Mouse (Mus musculus): ENCODE results near the gene Vti1a. TPM values are rescaled to one million over a fixed set of nuclear protein-coding genes. Genes with fewer than 3 reads are reported as not detected.
A peak's percentile ranks its signal among the peaks of the same experiment; 100 is the strongest.

Gene Vti1a
- polyA plus RNA-seq, 1 experiment: 23.5 TPM

DNA sequence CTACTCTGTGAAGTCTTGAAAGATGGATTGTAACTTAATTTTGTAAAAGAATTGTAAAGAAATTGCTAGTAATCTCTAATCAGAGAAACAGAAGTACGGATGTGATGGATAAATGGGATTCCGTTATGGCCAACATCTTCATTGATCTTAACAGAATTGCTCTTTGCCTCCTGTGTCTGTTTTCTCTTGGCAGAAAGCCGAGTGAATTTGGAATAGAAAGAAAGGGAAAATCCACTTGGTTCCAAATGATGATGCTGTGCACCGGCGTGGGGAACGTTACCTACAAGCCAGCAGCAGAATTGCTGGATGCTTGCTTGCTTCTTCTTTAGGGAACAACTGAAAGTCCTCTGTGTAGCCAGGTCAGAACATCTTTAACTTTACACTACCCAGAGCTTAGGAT, 24.4 kb downstream of the Vti1a start:
- TF ChIP-seq CTCF (IDR thresholded peaks at IDR 0.05; ENCODE audit: borderline replicate concordance, extremely low read depth, insufficient read depth, insufficient read length) (no peak), POLR2A (IDR thresholded peaks at IDR 0.05; ENCODE audit: borderline replicate concordance, extremely low read depth, insufficient read depth, insufficient read length, poor library complexity, severe bottlenecking) (no peak)
- DNase-seq (ENCODE audit: low read depth): no peak

- peak; percentile 49 for DNase-seq (ENCODE audit: low read depth)
Measured at GRCm38 (mm10) chr19:55341377-55341776, 25.3 kb downstream of the Vti1a start.

GRCm38 (mm10) chr19:55342423-55342822, 26.3 kb downstream of the Vti1a start:
- no peak for DNase-seq (ENCODE audit: low read depth)
- TF ChIP-seq CTCF (IDR thresholded peaks at IDR 0.05; ENCODE audit: borderline replicate concordance, extremely low read depth, insufficient read depth, insufficient read length): no peak
- TF ChIP-seq POLR2A (IDR thresholded peaks at IDR 0.05; ENCODE audit: borderline replicate concordance, extremely low read depth, insufficient read depth, insufficient read length, poor library complexity, severe bottlenecking): no peak

More at GRCm38 (mm10) chr19:55341377-55341776, 25.3 kb downstream of the Vti1a start:
- TF ChIP-seq POLR2A (IDR thresholded peaks at IDR 0.05; ENCODE audit: borderline replicate concordance, extremely low read depth, insufficient read depth, insufficient read length, poor library complexity, severe bottlenecking) (no peak), CTCF (IDR thresholded peaks at IDR 0.05; ENCODE audit: borderline replicate concordance, extremely low read depth, insufficient read depth, insufficient read length) (peak; percentile 21; the same call in 1 of the 2 replicates)

DNA sequence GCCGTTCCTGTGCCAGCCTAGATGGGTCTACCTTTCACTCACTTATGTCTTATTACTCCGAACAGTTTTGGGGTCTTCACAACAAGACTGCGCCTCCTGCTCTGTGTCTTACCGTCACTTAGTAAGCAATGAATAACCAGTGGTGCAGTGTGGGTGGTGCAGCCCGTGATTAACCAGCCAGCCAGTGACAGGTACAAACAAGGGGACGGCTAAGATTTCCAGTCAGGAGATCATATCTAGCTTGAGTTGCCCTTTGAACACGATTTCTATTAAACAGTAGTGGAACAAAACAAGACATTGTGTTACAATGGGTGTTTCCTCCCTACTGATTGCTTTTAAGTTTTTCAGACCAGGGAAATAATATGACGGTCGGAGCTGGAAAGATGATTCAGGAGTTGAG, 27.2 kb downstream of the Vti1a start:
- no peak for DNase-seq (ENCODE audit: low read depth)
- TF ChIP-seq POLR2A (IDR thresholded peaks at IDR 0.05; ENCODE audit: borderline replicate concordance, extremely low read depth, insufficient read depth, insufficient read length, poor library complexity, severe bottlenecking) (no peak), CTCF (IDR thresholded peaks at IDR 0.05; ENCODE audit: borderline replicate concordance, extremely low read depth, insufficient read depth, insufficient read length) (no peak)

- DNase-seq (ENCODE audit: low read depth): no peak
- TF ChIP-seq CTCF (IDR thresholded peaks at IDR 0.05; ENCODE audit: borderline replicate concordance, extremely low read depth, insufficient read depth, insufficient read length): no peak
- no peak for TF ChIP-seq POLR2A (IDR thresholded peaks at IDR 0.05; ENCODE audit: borderline replicate concordance, extremely low read depth, insufficient read depth, insufficient read length, poor library complexity, severe bottlenecking)
Measured at GRCm38 (mm10) chr19:55348187-55348586, 32.1 kb downstream of the Vti1a start.

DNA sequence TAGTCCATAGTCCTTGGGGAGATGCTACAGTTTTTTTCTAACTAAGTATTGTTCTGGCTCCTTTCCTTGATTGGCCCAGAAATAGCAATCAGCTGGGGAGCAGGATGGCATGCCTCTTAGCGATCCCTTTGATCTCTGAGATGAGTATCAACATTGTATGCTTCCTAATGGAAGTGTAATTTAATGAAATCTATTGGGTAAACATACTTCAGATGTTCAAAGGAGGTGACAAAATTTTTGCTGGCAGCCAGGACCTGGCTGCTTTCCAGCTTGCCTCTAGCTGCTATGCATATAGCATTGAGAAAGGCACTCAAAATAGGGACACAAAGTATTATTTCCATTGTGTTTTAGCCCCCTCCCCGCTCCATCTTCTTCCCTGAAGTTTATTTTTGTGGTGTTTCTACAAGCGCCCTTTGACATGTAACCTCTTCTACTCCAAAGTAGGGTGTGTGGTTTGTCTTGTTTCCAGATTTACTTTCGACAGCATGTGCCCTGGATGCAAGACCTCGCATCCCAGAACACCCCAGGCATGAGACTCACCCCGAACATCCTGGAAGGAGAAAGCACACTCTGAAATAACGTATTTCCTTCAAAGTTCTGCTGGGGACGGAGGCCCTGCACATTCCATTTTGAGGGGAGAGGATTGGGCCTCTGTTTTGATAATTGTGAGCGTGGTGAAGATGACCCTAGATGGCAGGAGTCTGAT, 34.7 kb downstream of the Vti1a start:
- DNase-seq (ENCODE audit: low read depth): peak; percentile 77
- TF ChIP-seq CTCF (IDR thresholded peaks at IDR 0.05; ENCODE audit: borderline replicate concordance, extremely low read depth, insufficient read depth, insufficient read length) (no peak), POLR2A (IDR thresholded peaks at IDR 0.05; ENCODE audit: borderline replicate concordance, extremely low read depth, insufficient read depth, insufficient read length, poor library complexity, severe bottlenecking) (no peak)

- TF ChIP-seq CTCF (IDR thresholded peaks at IDR 0.05; ENCODE audit: borderline replicate concordance, extremely low read depth, insufficient read depth, insufficient read length): no peak
- no peak for TF ChIP-seq POLR2A (IDR thresholded peaks at IDR 0.05; ENCODE audit: borderline replicate concordance, extremely low read depth, insufficient read depth, insufficient read length, poor library complexity, severe bottlenecking)
- DNase-seq (ENCODE audit: low read depth): no peak
Measured at GRCm38 (mm10) chr19:55362606-55363005, 46.5 kb downstream of the Vti1a start.

- TF ChIP-seq CTCF (IDR thresholded peaks at IDR 0.05; ENCODE audit: borderline replicate concordance, extremely low read depth, insufficient read depth, insufficient read length) (no peak), POLR2A (IDR thresholded peaks at IDR 0.05; ENCODE audit: borderline replicate concordance, extremely low read depth, insufficient read depth, insufficient read length, poor library complexity, severe bottlenecking) (no peak)
- peak; percentile 79 for DNase-seq (ENCODE audit: low read depth)
Measured at GRCm38 (mm10) chr19:55369691-55370090, 53.6 kb downstream of the Vti1a start.

GRCm38 (mm10) chr19:55376331-55376730, 60.2 kb downstream of the Vti1a start:
- TF ChIP-seq POLR2A (IDR thresholded peaks at IDR 0.05; ENCODE audit: borderline replicate concordance, extremely low read depth, insufficient read depth, insufficient read length, poor library complexity, severe bottlenecking) (no peak), CTCF (IDR thresholded peaks at IDR 0.05; ENCODE audit: borderline replicate concordance, extremely low read depth, insufficient read depth, insufficient read length) (no peak)
- DNase-seq (ENCODE audit: low read depth): peak; percentile 90

DNA sequence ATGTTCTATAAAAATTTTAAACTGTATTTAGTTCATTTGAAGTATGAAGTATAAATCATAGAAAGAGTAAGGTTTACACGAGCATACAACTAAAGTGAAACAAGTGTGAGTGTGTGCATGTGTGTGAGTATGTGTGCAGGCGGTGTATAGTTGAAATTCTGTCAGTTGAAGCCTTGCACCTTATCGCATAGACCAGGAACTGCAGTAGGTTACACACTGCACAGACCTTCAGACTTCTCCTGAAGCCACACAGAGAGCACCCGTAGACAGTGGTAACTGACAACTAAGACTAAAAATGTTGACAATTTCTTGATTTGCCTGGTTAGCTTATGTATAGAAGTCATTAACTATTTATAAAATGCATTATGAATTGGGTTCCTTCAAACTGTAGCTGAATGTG, 61.4 kb downstream of the Vti1a start:
- no peak for DNase-seq (ENCODE audit: low read depth)
- TF ChIP-seq CTCF (IDR thresholded peaks at IDR 0.05; ENCODE audit: borderline replicate concordance, extremely low read depth, insufficient read depth, insufficient read length): no peak
- TF ChIP-seq POLR2A (IDR thresholded peaks at IDR 0.05; ENCODE audit: borderline replicate concordance, extremely low read depth, insufficient read depth, insufficient read length, poor library complexity, severe bottlenecking): no peak

DNA sequence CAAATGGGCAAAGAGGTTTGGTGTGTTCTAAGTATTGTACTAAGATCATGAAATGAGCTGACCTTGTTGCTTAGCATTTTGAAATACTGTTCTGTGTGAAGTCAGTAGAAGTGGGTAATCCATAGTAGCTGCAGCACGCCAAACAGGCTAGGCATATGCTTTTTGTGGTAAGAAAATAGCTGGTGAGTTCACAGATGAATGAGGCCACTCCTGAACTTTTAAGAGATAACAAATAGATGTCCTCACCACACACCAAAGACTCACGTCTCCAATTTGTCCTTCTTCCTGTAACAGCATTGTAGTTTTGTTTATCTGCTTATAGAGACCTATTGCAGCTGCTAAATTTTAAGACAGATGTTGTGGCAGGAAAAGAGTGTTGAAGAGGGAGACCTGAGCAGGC, 62.8 kb downstream of the Vti1a start:
- no peak for DNase-seq (ENCODE audit: low read depth)
- TF ChIP-seq CTCF (IDR thresholded peaks at IDR 0.05; ENCODE audit: borderline replicate concordance, extremely low read depth, insufficient read depth, insufficient read length): no peak
- TF ChIP-seq POLR2A (IDR thresholded peaks at IDR 0.05; ENCODE audit: borderline replicate concordance, extremely low read depth, insufficient read depth, insufficient read length, poor library complexity, severe bottlenecking): no peak

DNA sequence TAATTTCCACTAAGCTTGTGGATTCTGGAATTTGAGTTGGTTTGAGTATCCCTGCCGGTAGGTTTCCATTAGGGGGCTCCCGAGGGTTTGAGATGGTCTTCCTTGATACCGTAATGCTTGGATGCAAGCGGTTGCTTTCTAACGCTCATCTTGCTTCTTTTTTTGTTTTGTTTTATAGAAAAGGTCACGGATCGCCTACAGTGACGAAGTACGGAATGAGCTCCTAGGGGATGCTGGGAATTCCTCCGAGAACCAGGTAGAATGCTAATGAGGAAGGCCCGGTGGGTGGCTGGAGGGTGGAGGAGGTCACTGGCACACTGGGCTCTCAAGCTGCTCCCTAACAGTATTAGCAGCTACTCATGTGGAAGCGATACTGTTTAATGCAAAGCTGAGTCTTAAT, 64.7 kb downstream of the Vti1a start:
- peak; percentile 86 for DNase-seq (ENCODE audit: low read depth)
- TF ChIP-seq CTCF (IDR thresholded peaks at IDR 0.05; ENCODE audit: borderline replicate concordance, extremely low read depth, insufficient read depth, insufficient read length): peak; percentile 44; the same call in 1 of the 2 replicates
- TF ChIP-seq POLR2A (IDR thresholded peaks at IDR 0.05; ENCODE audit: borderline replicate concordance, extremely low read depth, insufficient read depth, insufficient read length, poor library complexity, severe bottlenecking): no peak
